Mouse (Mus musculus) liver, postnatal 0 days (tissue): ENCODE results near the gene Gorasp2. TPM values are rescaled to one million over a fixed set of nuclear protein-coding genes. Genes with fewer than 3 reads are reported as not detected.

Source experiments
- ATAC-seq: fragments of 200-750 bp; cut with Nextera tagmentation; 2 replicates; pipeline ENCODE4 v1.8.0; 2017; ENCODE audit warnings: mild to moderate bottlenecking, moderate library complexity
- DNase-seq: peaks from one replicate; pipeline ENCODE4 v3.0.0-alpha.2; 2016
- H3K27ac ChIP-seq: fragments of 300-500 bp; sonication (generic); 2 replicates; pipeline ENCODE4 v1.5.1; 2014; ENCODE audit warnings: antibody characterized with exemption, moderate library complexity, mild to moderate bottlenecking, low read depth
- H3K27me3 ChIP-seq: fragments of 300-500 bp; sonication (generic); 2 replicates; pipeline ENCODE4 v1.6.1; 2014; ENCODE audit warnings: low read length, control low read depth, mixed read lengths; ENCODE audit not compliant: insufficient read depth
- H3K36me3 ChIP-seq: fragments of 300-500 bp; sonication (generic); replicated peaks from 2 replicates; pipeline ENCODE4 v1.6.1; 2014; ENCODE audit warnings: mild to moderate bottlenecking, control low read depth, low read length, moderate library complexity, mixed read lengths; ENCODE audit not compliant: insufficient read depth
- H3K4me1 ChIP-seq: fragments of 300-500 bp; sonication (generic); 2 replicates; pipeline ENCODE4 v1.6.1; 2014; ENCODE audit warnings: antibody characterized with exemption, mild to moderate bottlenecking, control low read depth; ENCODE audit not compliant: insufficient read depth
- H3K4me2 ChIP-seq: fragments of 300-500 bp; sonication (generic); 2 replicates; pipeline ENCODE4 v1.6.1; 2014; ENCODE audit warnings: low read depth, mild to moderate bottlenecking, low read length, moderate library complexity, mixed read lengths
- H3K4me3 ChIP-seq: fragments of 300-500 bp; sonication (generic); 2 replicates; pipeline ENCODE4 v1.5.1; 2014; ENCODE audit warnings: low read depth, low read length
- H3K9ac ChIP-seq: fragments of 300-500 bp; sonication (generic); replicated peaks from 2 replicates; pipeline ENCODE4 v1.6.1; 2014; ENCODE audit warnings: mild to moderate bottlenecking, moderate library complexity
- H3K9me3 ChIP-seq: fragments of 300-500 bp; sonication (generic); 2 replicates; pipeline ENCODE4 v1.6.1; 2016; ENCODE audit warnings: mild to moderate bottlenecking, control low read depth, low read length, mixed read lengths
- CTCF ChIP-seq: sonication (generic); IDR thresholded peaks from 2 replicates; pipeline ENCODE4 v1.5.1; 2016; ENCODE audit warnings: antibody characterized with exemption, low read depth
- EP300 ChIP-seq: IDR thresholded peaks from 2 replicates; pipeline ENCODE4 v1.6.1; 2016; ENCODE audit warnings: antibody characterized with exemption, low read depth, mild to moderate bottlenecking
- WGBS: fragments of 180-500 bp; shearing (Covaris S2); extraction: QIAGEN DNeasy Blood & Tissue Kit; methylation state at CpG from one replicate; pipeline ENCODE4 v1.1.7; 2014; ENCODE audit not compliant: insufficient replicate concordance; 5-methylcytosine and 5-hydroxymethylcytosine counted together
- polyA plus RNA-seq: library from polyadenylated mRNA; unstranded; fragments of >200 nt; fragmentation: Nextera tagmentation; extraction: Ambion mirVana; gene quantifications from 2 replicates; pipeline ENCODE4 v1.2.1, GENCODE M21; 2015

Gorasp2 gene
- polyA plus RNA-seq: 61.8 and 64.7 TPM in 2 replicates

DNA sequence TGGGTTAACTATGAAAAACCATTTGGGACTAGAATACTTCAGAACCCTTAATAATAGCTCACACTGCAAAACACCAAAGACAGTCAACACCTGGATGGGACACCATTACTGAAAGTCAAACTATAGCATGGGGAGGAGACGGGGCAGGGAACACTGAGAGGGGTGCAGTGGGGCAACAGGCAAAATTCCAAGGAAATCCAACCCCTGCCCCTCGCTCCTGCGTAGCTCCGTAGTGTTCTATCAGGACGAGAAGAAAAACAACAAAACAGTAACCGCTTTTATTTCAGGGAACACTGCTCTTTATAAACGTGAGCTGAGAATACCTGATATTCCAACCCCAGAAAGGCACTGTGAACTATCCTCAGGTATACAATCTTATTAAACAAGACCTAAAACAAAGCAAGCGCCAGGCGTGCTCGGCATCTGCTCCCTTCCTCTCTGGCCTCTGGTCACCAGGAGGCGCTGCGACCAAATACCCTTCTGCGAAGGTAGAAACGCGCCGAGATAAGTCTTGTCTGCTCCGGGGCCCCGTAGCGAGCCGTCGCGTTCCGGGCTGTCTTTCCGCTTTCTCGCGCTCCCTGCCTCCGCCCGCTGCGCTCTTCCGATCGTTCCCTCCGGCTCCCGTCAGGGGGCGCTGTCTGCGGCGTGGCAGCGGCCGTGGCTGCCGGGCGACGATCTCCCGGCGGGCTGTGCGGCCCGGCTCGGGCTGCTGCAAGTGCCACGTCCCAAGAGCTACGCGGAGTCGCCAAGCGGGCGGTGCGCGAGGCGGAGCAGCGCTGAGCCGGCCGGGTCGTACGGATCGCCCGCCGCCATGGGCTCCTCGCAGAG is at the start of gene Gorasp2:
Gorasp2 (plus strand) TSS at position 690 of the 828 bp plus-strand sequence.
- H3K9ac ChIP-seq: peak within 1 kb of the TSS; percentile 97
- no peaks in the 10 kb centered on the region for H3K27me3 ChIP-seq
- peak within 1 kb of the TSS; percentile 87 for H3K4me3 ChIP-seq
- H3K4me1 ChIP-seq: peaks cover 23% of the 10 kb centered on the region
- peak within 1 kb of the TSS; percentile 98 for H3K27ac ChIP-seq
- DNase-seq (peak; percentile 97), ATAC-seq (peak; percentile 95)
- peak; percentile 60; the same call in 1 of the 2 replicates for TF ChIP-seq EP300
- TF ChIP-seq CTCF: peak; percentile 98
- peak within 1 kb of the TSS; percentile 88 for H3K4me2 ChIP-seq
- H3K36me3 ChIP-seq: no peaks in the 10 kb centered on the region
- 2% methylated on average over 64 of the region's 64 CpGs for WGBS
- no peaks in the 10 kb centered on the region for H3K9me3 ChIP-seq

DNA sequence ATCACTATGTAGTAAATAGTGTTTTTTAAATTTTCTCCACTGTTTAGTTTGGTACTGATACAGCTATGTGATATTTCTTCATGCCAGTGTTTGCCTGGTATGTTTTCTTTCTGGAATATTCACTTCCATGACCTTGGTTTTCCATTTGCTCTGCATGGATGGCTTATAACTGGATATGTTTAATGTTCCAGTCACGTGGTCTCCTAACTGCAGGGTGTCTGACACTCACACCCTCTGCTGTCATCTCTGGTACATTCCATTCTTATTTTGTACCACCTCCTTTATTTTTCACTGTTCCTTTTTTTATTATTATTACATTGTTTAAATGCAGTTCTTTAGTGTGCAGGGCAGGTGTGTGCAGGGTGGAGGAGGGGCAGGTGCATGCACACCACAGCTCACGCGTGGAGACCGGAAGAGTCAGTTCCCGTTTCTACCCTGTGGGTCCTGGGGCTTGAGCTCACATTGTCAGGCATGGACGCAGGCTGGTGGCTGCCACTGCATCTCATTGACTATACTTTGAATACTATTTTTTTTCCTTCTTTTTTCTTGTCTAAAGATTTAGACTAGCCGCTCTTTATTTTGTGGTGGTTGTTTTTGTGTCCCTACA is 46.5 kb upstream of the Gorasp2 start:
- H3K36me3 ChIP-seq: no peaks in the 10 kb centered on the region
- 43% methylated on average over 7 of the region's 7 CpGs for WGBS
- H3K4me2 ChIP-seq: no peak overlapping the region
- TF ChIP-seq EP300 (no peak), CTCF (no peak)
- H3K4me1 ChIP-seq: no peaks in the 10 kb centered on the region
- no peak overlapping the region for H3K9ac ChIP-seq
- ATAC-seq (no peak), DNase-seq (peak; percentile 29)
- no peaks in the 10 kb centered on the region for H3K27me3 ChIP-seq
- H3K4me3 ChIP-seq: no peak overlapping the region
- H3K9me3 ChIP-seq: no peaks in the 10 kb centered on the region
- H3K27ac ChIP-seq: no peak overlapping the region

DNA sequence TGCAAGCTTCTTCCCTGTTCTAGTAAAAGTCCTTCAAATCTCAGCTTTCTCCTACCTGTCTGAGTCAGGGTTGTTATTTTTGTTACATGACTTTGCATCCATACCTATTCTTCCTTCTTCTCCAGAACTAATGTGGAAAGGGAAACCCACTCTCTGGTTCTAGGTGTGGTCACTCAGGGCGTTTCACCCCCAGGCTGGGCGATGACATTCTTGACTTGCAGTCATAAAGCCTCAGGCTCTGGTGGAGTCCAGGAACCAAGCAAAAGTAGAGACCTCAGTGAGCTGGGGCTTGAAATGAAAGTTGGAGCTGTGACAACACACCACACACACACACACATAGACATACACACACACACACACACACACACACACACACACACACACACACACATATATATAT is 45.3 kb upstream of the Gorasp2 start:
- Histone ChIP-seq H3K9me3 (no peaks in the 10 kb centered on the region), H3K4me3 (no peak overlapping the region), H3K27ac (no peak overlapping the region), H3K27me3 (no peaks in the 10 kb centered on the region), H3K9ac (no peak overlapping the region), H3K4me1 (no peaks in the 10 kb centered on the region), H3K36me3 (no peaks in the 10 kb centered on the region), H3K4me2 (no peak overlapping the region)
- ATAC-seq (no peak), DNase-seq (no peak)
- TF ChIP-seq CTCF: no peak
- no peak for TF ChIP-seq EP300
- 76% methylated on average over 2 of the region's 2 CpGs for WGBS

DNA sequence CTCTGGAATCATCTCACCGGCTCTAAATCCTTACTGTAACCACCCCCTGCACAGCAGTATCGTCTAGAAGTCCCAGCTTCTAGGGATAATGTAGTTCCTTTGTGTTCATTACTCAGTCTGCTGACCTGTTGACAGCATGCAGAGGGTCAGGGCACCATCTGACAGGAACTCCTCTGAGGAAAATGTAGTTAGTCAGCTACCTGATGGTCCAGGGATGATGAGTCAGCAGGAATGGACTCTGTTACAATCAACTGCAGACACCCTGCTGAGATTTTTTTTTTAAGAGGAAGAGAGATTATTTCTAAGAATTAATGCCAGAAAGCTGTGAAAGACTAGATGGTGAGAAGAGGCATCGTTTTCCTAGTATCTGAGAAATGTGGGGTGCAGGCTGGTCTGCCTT is 44.8 kb upstream of the Gorasp2 start:
- H3K9me3 ChIP-seq: no peaks in the 10 kb centered on the region
- H3K4me3 ChIP-seq: no peak overlapping the region
- H3K27me3 ChIP-seq: no peaks in the 10 kb centered on the region
- ATAC-seq (no peak), DNase-seq (no peak)
- H3K9ac ChIP-seq: no peak overlapping the region
- H3K4me2 ChIP-seq: no peak overlapping the region
- H3K4me1 ChIP-seq: no peaks in the 10 kb centered on the region
- 57% methylated on average over 3 of the region's 3 CpGs for WGBS
- no peak overlapping the region for H3K27ac ChIP-seq
- H3K36me3 ChIP-seq: no peaks in the 10 kb centered on the region
- TF ChIP-seq EP300 (no peak), CTCF (no peak)

DNA sequence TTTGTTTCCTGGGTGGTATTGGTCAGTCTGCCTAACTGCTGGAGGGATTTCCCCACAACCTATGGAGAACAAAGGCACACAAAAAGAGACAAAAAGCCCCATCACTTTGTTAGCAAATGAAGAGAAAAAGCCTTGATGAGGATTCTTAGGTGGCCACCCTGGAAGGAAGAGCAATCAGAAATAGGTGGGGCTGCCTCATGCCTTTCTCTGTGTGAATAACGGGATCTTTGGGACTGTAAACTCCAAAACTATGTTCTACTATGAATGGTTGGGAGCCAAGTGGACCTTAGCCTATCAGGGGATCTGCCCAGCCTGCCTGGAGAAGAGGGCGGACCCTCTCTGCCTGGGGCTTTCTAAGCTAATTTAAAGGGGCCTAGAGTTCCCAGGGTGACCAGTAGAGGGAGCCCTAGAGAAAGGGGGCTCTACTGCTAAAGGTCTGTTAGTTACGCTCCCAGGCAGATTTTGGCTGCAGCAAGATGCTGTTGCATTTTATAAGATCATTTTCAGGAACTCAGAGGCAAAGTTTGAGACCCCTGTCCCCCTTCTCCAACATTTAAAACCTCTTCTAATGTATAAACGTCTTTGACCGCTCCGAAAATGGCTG is 42.0 kb upstream of the Gorasp2 start:
- TF ChIP-seq CTCF (peak; percentile 47), EP300 (no peak)
- DNase-seq: no peak
- Histone ChIP-seq H3K36me3 (no peaks in the 10 kb centered on the region), H3K4me2 (no peak overlapping the region), H3K27me3 (no peaks in the 10 kb centered on the region), H3K4me1 (no peaks in the 10 kb centered on the region), H3K9me3 (no peaks in the 10 kb centered on the region), H3K4me3 (no peak overlapping the region), H3K9ac (no peak overlapping the region), H3K27ac (no peak overlapping the region)
- ATAC-seq: no peak
- 82% methylated on average over 6 of the region's 6 CpGs for WGBS

- Histone ChIP-seq H3K36me3 (no peaks in the 10 kb centered on the region), H3K4me3 (no peak overlapping the region), H3K9me3 (no peaks in the 10 kb centered on the region), H3K4me1 (no peaks in the 10 kb centered on the region), H3K27ac (no peak overlapping the region), H3K4me2 (no peak overlapping the region), H3K9ac (no peak overlapping the region), H3K27me3 (no peaks in the 10 kb centered on the region)
- ATAC-seq (no peak), DNase-seq (peak; percentile 45)
- 32% methylated on average over 6 of the region's 6 CpGs for WGBS
- TF ChIP-seq CTCF: peak; percentile 66
- TF ChIP-seq EP300: no peak
Observed at GRCm38 (mm10) chr2:70620225-70620624, 41.2 kb upstream of the Gorasp2 start.
